Mouse (Mus musculus) G1E-ER4 (cell line): Measurements from ENCODE around the gene Neurl3. TPM values are rescaled to one million over a fixed set of nuclear protein-coding genes. Genes with fewer than 3 reads are reported as not detected.

ENCODE experiments used
- GATA1 ChIP-seq: IDR thresholded peaks from one replicate; pipeline ENCODE4 v1.8.0; 2012; ENCODE audit warnings: low read length, inconsistent platforms
- polyA plus RNA-seq: library from polyadenylated mRNA; stranded (reverse); fragments of >175 nt; gene quantifications from 2 replicates; pipeline ENCODE4 v1.2.3, GENCODE M21; 2012

Gene Neurl3
- 10.2 and 13.0 TPM in 2 replicates for polyA plus RNA-seq

- no peak for TF ChIP-seq GATA1
Measured at GRCm38 (mm10) chr1:36274455-36274854, at the start of gene Neurl3. TSS of gene Neurl3 (minus strand) at chr1:36274679.

GRCm38 (mm10) chr1:36323746-36324448 is 49.4 kb upstream of the Neurl3 start:
- no peak for TF ChIP-seq GATA1

GRCm38 (mm10) chr1:36323076-36323475 is 48.6 kb upstream of the Neurl3 start:
- TF ChIP-seq GATA1, result no peak

GRCm38 (mm10) chr1:36321829-36322573 is 47.5 kb upstream of the Neurl3 start:
- TF ChIP-seq GATA1, result no peak

- TF ChIP-seq GATA1, result no peak
Measured at GRCm38 (mm10) chr1:36321164-36321563, 46.7 kb upstream of the Neurl3 start.

- TF ChIP-seq GATA1, result no peak
Measured at GRCm38 (mm10) chr1:36315776-36316100, 41.3 kb upstream of the Neurl3 start.

GRCm38 (mm10) chr1:36314959-36315775 is 40.7 kb upstream of the Neurl3 start:
- no peak for TF ChIP-seq GATA1

- no peak for TF ChIP-seq GATA1
Measured at GRCm38 (mm10) chr1:36309498-36309901, 35.0 kb upstream of the Neurl3 start.

GRCm38 (mm10) chr1:36308966-36309475 is 34.5 kb upstream of the Neurl3 start:
- no peak for TF ChIP-seq GATA1

GRCm38 (mm10) chr1:36308451-36308901 is 34.0 kb upstream of the Neurl3 start:
- no peak for TF ChIP-seq GATA1

- TF ChIP-seq GATA1, result no peak
Measured at GRCm38 (mm10) chr1:36307495-36308280, 33.2 kb upstream of the Neurl3 start, which contains the start of gene Arid5a. TSS of gene Arid5a (plus strand) at chr1:36307733.

- no peak for TF ChIP-seq GATA1
Measured at GRCm38 (mm10) chr1:36307121-36307494, 32.6 kb upstream of the Neurl3 start.

- TF ChIP-seq GATA1, result no peak
Measured at GRCm38 (mm10) chr1:36306120-36306519, 31.6 kb upstream of the Neurl3 start.

GRCm38 (mm10) chr1:36304764-36305163 is 30.3 kb upstream of the Neurl3 start:
- TF ChIP-seq GATA1, result no peak

GRCm38 (mm10) chr1:36303381-36304320 is 29.2 kb upstream of the Neurl3 start:
- TF ChIP-seq GATA1, result no peak
